Mouse (Mus musculus) ovary, adult 10 weeks (tissue): ENCODE results near the gene Krtap10-10. TPM values are rescaled to one million over a fixed set of nuclear protein-coding genes. Genes with fewer than 3 reads are reported as not detected.

Experiments
- polyA plus RNA-seq: library from polyadenylated mRNA; stranded (reverse); fragments of 350-450 nt; fragmentation: Illumina TruSeq; extraction: RNeasy Lipid Tissue Mini Kit (QIAGEN cat#74804); gene quantifications from one replicate; pipeline ENCODE4 v1.2.3, GENCODE M21; 2014

Krtap10-10 gene
- not detected for polyA plus RNA-seq

GRCm38 (mm10) chr10:77835647-77836046 lies at the start of gene Krtap10-10:
Krtap10-10 (plus strand) TSS chr10:77835947.

GRCm38 (mm10) chr10:77787876-77788275 lies 47.9 kb upstream of the Krtap10-10 start, which contains the start of gene Gm7137:
Gm7137 (minus strand) TSS chr10:77788200.

GRCm38 (mm10) chr10:77794976-77795375 lies 40.8 kb upstream of the Krtap10-10 start, which contains the start of gene Gm9639:
Gm9639 (minus strand) TSS chr10:77795076.

GRCm38 (mm10) chr10:77798921-77799508 lies 36.7 kb upstream of the Krtap10-10 start, which contains the start of gene Gm19668:
Gm19668 (minus strand) TSS chr10:77799133.

GRCm38 (mm10) chr10:77811743-77812142 lies 24.0 kb upstream of the Krtap10-10 start, which contains the start of gene Gm9507:
Gm9507 (minus strand) TSS chr10:77811843.

GRCm38 (mm10) chr10:77814382-77814781 lies 21.4 kb upstream of the Krtap10-10 start, which contains the start of gene Gm2696:
Gm2696 (plus strand) TSS chr10:77814682.

GRCm38 (mm10) chr10:77826951-77827350 lies 8.8 kb upstream of the Krtap10-10 start, which contains the start of gene Krtap10-4:
Krtap10-4 (minus strand) TSS chr10:77827095.

GRCm38 (mm10) chr10:77846503-77846902 lies 10.8 kb downstream of the Krtap10-10 start, which contains the start of gene Gm36176:
Gm36176 (plus strand) TSS chr10:77846803.

GRCm38 (mm10) chr10:77852559-77852958 lies 16.8 kb downstream of the Krtap10-10 start, which contains the start of gene Gm10318:
Gm10318 (plus strand) TSS chr10:77852859.

GRCm38 (mm10) chr10:77861675-77862074 lies 25.9 kb downstream of the Krtap10-10 start, which contains the start of gene Gm3285:
Gm3285 (plus strand) TSS chr10:77861975.

Other genes starting within 250 kb of the Krtap10-10 start
- gene Sumo3, start 229.8 kb upstream of the Krtap10-10 start, polyA plus RNA-seq = 91.3 TPM
- gene Gm49325, start 229.8 kb upstream of the Krtap10-10 start, polyA plus RNA-seq = 1.9 TPM
- 6.0 TPM for gene Ube2g2, start 213.7 kb upstream of the Krtap10-10 start, polyA plus RNA-seq
- gene Tspear, start 149.4 kb upstream of the Krtap10-10 start, polyA plus RNA-seq = not detected
- not detected for gene Gm19402, start 145.2 kb upstream of the Krtap10-10 start, polyA plus RNA-seq
- not detected for gene Gm9508, start 138.7 kb upstream of the Krtap10-10 start, polyA plus RNA-seq
- gene Gm10272, start 129.3 kb upstream of the Krtap10-10 start, polyA plus RNA-seq = not detected
- not detected for gene Gm10024, start 124.5 kb upstream of the Krtap10-10 start, polyA plus RNA-seq
- not detected for gene Gm10142, start 120.1 kb upstream of the Krtap10-10 start, polyA plus RNA-seq
- gene Krtap12-1, start 115.3 kb upstream of the Krtap10-10 start, polyA plus RNA-seq = not detected
- not detected for gene Gm10100, start 109.5 kb upstream of the Krtap10-10 start, polyA plus RNA-seq
- not detected for gene Gm18596, start 93.3 kb upstream of the Krtap10-10 start, polyA plus RNA-seq
- gene Gm9736, start 84.6 kb upstream of the Krtap10-10 start, polyA plus RNA-seq = not detected
- not detected for gene Gm3233, start 76.3 kb upstream of the Krtap10-10 start, polyA plus RNA-seq
- gene Gm3238, start 64.6 kb upstream of the Krtap10-10 start, polyA plus RNA-seq = not detected
- gene Gm7138, start 59.0 kb upstream of the Krtap10-10 start, polyA plus RNA-seq = not detected
- not detected for gene Gm3250, start 53.4 kb upstream of the Krtap10-10 start, polyA plus RNA-seq
- gene Gm7137, start 47.7 kb upstream of the Krtap10-10 start, polyA plus RNA-seq = not detected
- gene Gm9639, start 40.9 kb upstream of the Krtap10-10 start, polyA plus RNA-seq = not detected
- not detected for gene Gm19668, start 36.8 kb upstream of the Krtap10-10 start, polyA plus RNA-seq
- gene Gm9507, start 24.1 kb upstream of the Krtap10-10 start, polyA plus RNA-seq = not detected
- gene Gm2696, start 21.3 kb upstream of the Krtap10-10 start, polyA plus RNA-seq = not detected
- not detected for gene Krtap10-4, start 8.9 kb upstream of the Krtap10-10 start, polyA plus RNA-seq
- gene Gm36176, start 10.9 kb downstream of the Krtap10-10 start, polyA plus RNA-seq = not detected
- gene Gm10318, start 16.9 kb downstream of the Krtap10-10 start, polyA plus RNA-seq = not detected
- not detected for gene Gm3285, start 26.0 kb downstream of the Krtap10-10 start, polyA plus RNA-seq
- gene Lrrc3, start 66.6 kb downstream of the Krtap10-10 start, polyA plus RNA-seq = 0.71 TPM
- not detected for gene Trpm2, start 134.6 kb downstream of the Krtap10-10 start, polyA plus RNA-seq
- gene 1810043G02Rik, start 142.6 kb downstream of the Krtap10-10 start, polyA plus RNA-seq = 1.4 TPM
- 1.7 TPM for gene Pfkl, start 174.1 kb downstream of the Krtap10-10 start, polyA plus RNA-seq
- 0.91 TPM for gene Dnmt3l, start 206.0 kb downstream of the Krtap10-10 start, polyA plus RNA-seq
- gene Aire, start 207.7 kb downstream of the Krtap10-10 start, polyA plus RNA-seq = not detected
- gene Icosl, start 233.4 kb downstream of the Krtap10-10 start, polyA plus RNA-seq = 14.3 TPM